Mouse (Mus musculus) spleen, adult 12 weeks (tissue): ENCODE measurements around the gene Gzmg.
"Not testable (repeated sequence)": the region's sequence is repeated elsewhere in the genome, so short reads cannot be mapped to it uniquely, and the experiment has no call there.

Experiments used
- DNase-seq: peaks from one replicate; pipeline ENCODE4 v3.0.0; 2022; ENCODE audit warnings: low spot score

The Gzmg gene

GRCm38 (mm10) chr14:56159479-56159878 lies at the start of gene Gzmg:
Gene Gzmg (minus strand): TSS chr14:56159579.
- not testable (repeated sequence) for DNase-seq

GRCm38 (mm10) chr14:56205613-56206012 lies 46.2 kb upstream of the Gzmg start:
- DNase-seq: no peak

GRCm38 (mm10) chr14:56205021-56205420 lies 45.6 kb upstream of the Gzmg start:
- DNase-seq: peak; percentile 17

- DNase-seq: peak; percentile 29
Observed at GRCm38 (mm10) chr14:56203975-56204374, 44.6 kb upstream of the Gzmg start.

GRCm38 (mm10) chr14:56186946-56187345 lies 27.6 kb upstream of the Gzmg start:
- DNase-seq: no peak

- DNase-seq: no peak
Observed at GRCm38 (mm10) chr14:56186521-56186920, 27.1 kb upstream of the Gzmg start.

- not testable (repeated sequence) for DNase-seq
Observed at GRCm38 (mm10) chr14:56177651-56178050, 18.3 kb upstream of the Gzmg start.

GRCm38 (mm10) chr14:56174499-56174898 lies 15.1 kb upstream of the Gzmg start, which contains the start of gene Gzmn:
Gene Gzmn (minus strand): TSS chr14:56174599.
- no peak for DNase-seq

GRCm38 (mm10) chr14:56173396-56173795 lies 14.0 kb upstream of the Gzmg start:
- no peak for DNase-seq

GRCm38 (mm10) chr14:56172744-56173143 lies 13.4 kb upstream of the Gzmg start:
- no peak for DNase-seq

GRCm38 (mm10) chr14:56168009-56168408 lies 8.6 kb upstream of the Gzmg start:
- DNase-seq: no peak

- DNase-seq: no peak
Observed at GRCm38 (mm10) chr14:56162109-56162508, 2.7 kb upstream of the Gzmg start.

- no peak for DNase-seq
Observed at GRCm38 (mm10) chr14:56155340-56155739, 4.0 kb downstream of the Gzmg start.

GRCm38 (mm10) chr14:56133675-56134074 lies 25.7 kb downstream of the Gzmg start:
- not testable (repeated sequence) for DNase-seq

GRCm38 (mm10) chr14:56132508-56132907 lies 26.9 kb downstream of the Gzmg start, which contains the start of gene Gzmd:
Gene Gzmd (minus strand): TSS chr14:56132608.
- DNase-seq: not testable (repeated sequence)

- DNase-seq: no peak
Observed at GRCm38 (mm10) chr14:56128341-56128740, 31.0 kb downstream of the Gzmg start.

GRCm38 (mm10) chr14:56123516-56123915 lies 35.9 kb downstream of the Gzmg start:
- no peak for DNase-seq

- no peak for DNase-seq
Observed at GRCm38 (mm10) chr14:56120525-56120924, 38.9 kb downstream of the Gzmg start, which contains the start of gene Gzme. Gene Gzme (minus strand): TSS chr14:56120625.

- DNase-seq: not testable (repeated sequence)
Observed at GRCm38 (mm10) chr14:56115531-56116310, 43.7 kb downstream of the Gzmg start.
